Mouse (Mus musculus) adipocyte (in vitro differentiated cells): ENCODE data around the gene Efcab12.

Source experiments
- DNase-seq: peaks from one replicate; pipeline ENCODE4 v3.0.0-alpha.2; 2016; ENCODE audit warnings: low spot score

The Efcab12 gene

GRCm38 (mm10) chr6:115845006-115845405, 6.8 kb upstream of the Efcab12 start:
- no peak for DNase-seq

- no peak for DNase-seq
Measured at GRCm38 (mm10) chr6:115838745-115839144, 533 bp upstream of the Efcab12 start.

DNA sequence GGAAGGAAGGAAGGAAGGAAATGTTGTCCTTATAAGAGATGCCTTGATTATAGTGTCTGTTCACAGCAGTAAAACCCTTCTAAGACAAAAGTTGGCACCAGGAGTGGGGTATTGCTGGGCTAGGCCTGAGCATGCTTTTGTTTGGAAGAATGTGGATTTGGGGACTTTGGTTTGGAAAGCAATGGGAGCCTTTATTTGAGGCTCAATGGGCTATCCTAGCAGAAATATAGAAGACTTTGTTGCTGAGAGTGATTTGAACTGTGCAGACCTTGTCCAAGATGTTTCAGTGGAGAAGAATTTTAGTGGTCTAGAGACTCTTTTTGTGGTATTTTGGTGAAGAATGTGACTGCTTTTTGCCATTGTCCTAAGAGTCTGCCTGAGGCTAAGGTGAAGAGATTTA, 4.4 kb downstream of the Efcab12 start:
- no peak for DNase-seq

- no peak for DNase-seq
Measured at GRCm38 (mm10) chr6:115832152-115832850, 5.9 kb downstream of the Efcab12 start.

DNA sequence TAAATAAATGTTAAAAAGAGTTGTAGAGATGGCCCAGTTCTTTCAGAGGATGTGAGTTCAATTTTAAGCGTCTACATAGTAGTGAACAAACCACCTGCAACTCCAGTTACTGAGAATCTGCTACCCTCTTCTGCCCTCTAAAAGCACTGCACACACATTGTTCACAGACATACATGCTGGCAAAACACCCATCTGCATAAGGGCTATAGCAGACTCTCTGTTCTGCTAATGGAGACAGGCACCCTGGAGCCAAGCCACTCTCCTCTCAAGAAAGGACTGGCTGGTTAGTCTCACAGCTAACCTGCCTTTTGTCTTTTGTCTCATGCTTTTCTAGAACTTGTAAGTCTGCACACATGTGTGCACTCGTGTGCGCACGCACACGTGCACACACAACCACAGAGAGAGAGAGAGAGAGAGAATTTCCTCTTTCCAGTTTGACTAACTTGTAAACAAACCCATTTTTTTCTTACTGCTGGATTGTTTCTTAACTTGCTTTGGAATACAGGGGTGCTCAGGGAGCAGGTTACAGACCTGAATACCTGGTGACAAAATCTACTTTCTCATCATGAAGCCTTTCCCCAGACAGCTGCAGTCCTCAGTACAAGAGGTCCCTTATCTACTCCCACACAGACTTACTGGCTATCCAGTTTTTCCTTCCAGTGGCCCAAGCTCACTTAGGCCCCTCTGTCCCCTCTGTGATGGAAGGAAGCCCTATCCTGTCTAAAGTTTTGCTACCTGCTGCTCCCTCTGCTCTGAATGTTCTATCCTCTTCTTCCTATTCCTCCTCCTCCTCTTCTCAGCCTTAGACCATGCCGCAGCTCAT, 7.2 kb downstream of the Efcab12 start:
- DNase-seq, result no peak

DNA sequence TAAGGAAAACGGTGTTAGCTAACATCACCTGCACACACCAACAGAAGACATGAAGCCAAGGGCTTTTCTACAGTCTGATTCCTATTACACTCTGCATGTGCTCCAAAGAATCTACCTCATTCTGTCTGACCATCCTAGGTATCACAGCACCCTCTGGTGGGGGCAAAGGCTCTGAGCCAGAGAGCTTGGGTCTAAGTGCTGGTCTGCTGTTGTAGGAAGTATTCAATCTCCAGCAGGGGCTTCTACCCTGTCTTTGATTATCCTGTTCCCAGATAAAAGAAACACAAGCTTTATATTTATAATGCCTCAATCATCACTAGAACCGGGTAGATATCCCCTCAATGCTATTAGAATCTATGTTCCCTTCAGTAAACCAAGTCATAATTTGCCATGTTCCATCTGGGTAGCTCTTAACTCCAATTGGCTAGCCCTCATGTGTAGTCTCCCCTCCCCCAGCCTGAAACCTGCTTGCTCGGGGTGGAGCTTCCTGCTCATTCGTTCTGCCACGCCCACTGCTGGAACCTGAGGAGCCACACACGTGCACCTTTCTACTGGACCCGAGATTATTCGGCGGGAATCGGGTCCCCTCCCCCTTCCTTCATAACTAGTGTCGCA, 14.3 kb downstream of the Efcab12 start:
- DNase-seq, result peak; percentile 85

DNA sequence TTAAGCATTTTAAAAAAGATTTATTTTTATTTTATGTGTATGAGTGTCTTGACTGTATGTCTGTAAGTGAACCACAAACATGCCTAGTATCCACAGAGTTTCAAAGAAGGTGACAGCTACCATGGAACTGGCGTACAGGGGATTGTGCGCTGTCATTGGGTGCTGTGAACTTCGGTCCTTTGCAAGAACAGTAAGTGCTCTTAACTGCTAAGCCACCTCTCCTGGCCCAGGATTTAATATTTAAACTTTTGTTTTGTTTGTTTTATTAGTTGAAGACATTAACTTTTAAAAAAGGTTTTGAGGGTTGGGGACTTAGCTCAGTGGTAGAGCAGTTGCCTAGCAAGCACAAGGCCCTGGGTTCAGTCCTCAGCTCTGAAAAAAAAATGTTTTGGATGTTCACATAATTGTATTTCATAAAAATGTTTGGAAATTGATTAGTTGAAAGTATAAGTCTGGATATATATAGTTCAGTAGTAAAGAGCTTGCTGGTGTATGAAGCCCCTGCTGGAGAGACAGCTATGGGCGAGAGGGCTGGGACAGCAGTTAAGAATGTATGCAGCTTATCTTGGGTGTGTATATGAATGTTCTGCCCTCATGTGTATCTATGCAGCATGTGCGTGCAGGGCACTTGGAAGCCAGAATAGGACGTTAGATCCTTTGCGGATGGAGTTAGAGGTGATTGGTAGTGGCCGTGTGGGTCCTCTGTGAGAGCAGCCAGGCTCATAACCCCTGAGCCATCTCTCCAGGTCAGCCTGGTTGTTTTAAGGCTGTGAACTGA, 16.8 kb downstream of the Efcab12 start:
- DNase-seq, result no peak

DNA sequence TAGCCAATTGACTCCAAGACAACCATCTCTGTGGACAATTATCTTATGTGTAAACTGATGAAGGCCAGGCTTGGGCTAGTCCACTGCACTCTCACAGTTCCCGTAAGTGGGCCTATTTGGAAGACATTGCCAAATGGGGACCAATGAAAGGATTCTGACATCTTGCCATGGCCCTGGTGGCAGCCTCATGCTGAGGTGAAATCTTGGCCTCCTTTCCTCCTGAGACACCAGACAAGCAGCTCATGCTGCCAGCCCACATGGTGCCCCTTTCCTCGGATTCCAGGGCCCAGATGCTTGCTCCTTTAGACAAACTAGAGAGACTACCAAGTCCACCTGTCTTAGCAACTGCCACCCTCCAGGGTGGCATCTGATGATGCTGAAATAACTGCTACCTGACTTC, 20.1 kb downstream of the Efcab12 start:
- DNase-seq, result peak; percentile 40

- DNase-seq, result peak; percentile 59
Measured at GRCm38 (mm10) chr6:115815041-115815440, 23.2 kb downstream of the Efcab12 start.

GRCm38 (mm10) chr6:115814104-115814503, 24.1 kb downstream of the Efcab12 start:
- DNase-seq, result peak; percentile 95

- no peak for DNase-seq
Measured at GRCm38 (mm10) chr6:115811606-115812005, 26.6 kb downstream of the Efcab12 start.

DNA sequence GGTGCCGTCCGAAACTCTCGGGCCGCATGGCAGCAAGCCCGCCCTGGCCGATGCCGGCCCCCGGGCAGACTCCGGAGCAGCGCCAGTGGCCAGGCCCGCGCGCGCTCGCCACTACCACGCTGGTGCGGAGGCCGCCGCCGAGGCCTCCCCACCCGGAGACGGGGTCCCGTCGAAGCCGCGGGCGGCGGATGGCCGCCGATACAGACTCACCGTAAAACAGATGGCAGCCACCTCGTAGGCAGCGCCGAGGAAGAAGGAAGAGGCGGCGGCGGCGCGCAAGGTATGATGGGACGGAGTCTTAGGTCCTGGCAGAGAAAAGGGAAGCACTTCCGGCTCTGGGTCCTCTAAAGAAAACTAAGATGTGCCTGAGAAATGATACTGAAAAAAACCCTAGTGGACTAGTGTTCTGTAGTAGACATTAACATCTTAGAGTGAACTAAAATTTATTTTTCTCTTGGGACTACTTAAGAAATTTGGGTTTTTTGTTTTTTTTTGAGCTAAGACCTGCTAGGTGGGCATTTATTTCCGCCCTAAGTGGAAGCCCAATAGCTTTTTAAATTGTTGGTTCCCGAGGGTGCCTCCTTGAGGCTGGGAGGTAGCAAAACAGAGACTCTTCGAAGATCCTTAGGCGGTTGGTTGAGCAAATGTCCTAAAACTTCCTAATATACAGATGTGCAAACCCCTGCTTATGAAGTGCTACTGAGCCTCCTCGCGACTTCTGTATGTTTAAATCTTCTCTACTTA, 29.6 kb downstream of the Efcab12 start, which contains the start of gene Rpl32:
TSS of gene Rpl32 (minus strand) at position 260 of the 744 bp plus-strand sequence.
- DNase-seq, result peak; percentile 96

- DNase-seq, result peak; percentile 59
Measured at GRCm38 (mm10) chr6:115808196-115808487, 30.1 kb downstream of the Efcab12 start.

GRCm38 (mm10) chr6:115807464-115808195, 30.6 kb downstream of the Efcab12 start:
- DNase-seq, result peak; percentile 53

DNA sequence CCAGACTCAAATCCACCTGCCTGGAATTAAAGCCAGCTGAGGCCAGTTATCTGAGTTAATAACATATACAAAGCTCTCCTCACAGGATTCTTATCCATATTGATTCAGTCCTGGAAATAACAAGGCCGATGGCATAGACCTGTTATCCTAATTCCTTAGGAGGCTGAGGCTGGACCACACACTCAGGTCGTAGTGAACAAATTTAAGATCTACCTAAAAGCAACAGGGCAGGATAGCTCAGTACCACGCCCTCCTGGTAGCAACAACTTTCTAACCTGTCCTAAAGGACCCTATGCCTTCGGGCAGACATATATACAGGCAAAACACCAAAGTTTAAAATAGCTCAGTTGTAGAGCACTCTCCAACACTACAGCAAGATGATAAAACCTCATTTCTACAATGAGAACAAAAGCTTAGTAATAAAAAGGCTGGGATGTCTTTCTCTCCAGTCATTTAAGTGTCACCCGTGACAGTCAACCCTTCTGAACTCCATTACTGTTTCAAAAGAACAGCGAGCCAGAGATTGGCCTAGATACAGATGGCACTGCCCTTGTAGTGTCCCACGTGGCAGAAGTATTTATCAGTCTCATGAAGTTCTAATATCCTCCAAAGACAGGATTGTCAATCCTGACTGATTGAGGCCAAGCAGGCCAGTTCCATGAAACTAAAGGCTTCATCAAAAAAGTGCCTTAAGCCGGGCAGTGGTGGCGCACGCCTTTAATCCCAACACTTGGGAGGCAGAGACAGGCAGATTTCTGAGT, 33.6 kb downstream of the Efcab12 start:
- no peak for DNase-seq

DNA sequence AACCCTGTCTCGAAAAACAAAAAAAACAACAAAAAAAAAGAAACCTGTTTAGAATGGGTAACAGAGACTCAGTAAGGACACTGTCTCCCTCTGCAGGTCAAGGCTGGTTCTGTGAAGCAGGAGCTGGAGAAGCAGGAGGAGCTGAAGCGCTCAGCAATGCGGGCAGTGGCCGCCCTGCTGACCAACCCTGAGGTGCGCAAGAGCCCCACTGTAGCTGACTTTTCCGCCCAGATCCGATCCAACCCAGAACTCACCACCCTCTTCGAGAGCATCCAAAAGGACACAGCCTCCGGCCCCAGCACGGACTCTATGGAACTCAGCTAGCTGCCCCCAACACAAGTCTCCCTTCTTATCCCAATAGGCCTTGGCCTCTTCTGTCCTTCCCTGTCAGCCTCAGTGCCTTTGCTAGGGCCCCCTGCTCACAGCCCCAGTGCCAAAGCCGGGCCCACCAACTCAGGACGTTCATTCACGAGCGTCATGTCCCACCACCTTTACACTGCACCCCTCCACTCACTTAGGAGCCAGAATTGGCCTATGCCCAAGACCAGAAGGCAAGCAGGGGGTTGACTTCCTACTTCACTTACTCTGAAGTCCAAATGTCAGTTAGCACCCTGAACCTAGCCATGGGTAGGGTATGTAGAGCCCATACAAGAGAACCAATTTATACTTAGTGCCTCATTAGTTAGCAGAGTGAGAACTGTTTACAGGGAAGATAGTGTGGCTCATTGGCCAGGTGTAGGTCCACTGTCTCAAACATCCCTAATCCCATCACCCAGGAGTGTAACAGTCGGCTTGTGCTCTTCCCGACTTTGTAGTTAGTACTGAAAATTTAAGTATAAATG, 34.5 kb downstream of the Efcab12 start:
- peak; percentile 91 for DNase-seq

DNA sequence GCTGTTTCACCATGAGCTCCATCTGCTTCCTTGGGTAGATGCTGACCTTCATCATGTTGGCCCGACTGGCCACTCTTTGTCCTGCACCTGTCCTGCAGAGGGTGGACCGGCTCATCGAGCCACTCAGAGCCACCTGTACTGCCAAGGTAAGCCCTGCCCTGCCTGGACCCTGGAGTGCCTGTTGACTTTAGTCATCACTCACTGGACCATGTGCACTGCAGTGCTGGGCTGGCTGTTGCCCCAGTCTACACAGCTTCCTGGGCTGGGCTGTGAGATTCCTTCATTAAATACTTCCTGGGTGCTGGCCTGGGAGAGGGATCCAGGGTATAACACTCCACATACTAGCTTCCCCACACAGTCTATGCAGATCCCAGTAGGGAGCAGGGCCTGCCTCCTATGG, 36.4 kb downstream of the Efcab12 start:
- DNase-seq, result no peak

DNA sequence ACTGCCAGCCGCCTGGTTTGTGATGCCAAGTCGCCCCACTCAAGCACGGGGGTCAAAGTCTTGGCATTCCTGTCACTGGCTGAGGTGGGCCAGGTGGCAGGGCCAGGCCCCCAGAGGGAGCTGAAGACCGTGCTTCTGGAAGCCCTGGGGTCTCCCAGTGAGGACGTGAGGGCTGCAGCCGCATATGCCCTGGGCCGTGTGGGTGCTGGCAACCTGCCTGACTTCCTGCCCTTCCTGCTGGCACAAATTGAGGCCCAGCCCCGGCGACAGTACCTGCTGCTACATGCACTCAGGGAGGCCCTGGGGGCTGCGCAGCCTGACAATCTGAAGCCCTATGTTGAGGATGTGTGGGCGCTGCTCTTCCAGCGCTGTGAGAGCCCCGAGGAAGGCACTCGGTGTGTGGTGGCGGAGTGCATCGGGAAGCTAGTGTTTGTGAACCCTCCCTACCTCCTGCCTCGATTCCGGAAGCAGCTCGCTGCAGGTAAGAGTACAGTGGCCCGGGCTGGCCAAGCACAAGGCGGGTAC, 45.5 kb downstream of the Efcab12 start:
- DNase-seq, result no peak
